Mouse (Mus musculus) liver, postnatal 0 days (tissue): ENCODE measurements at regions not wholly inside any gene's neighbourhood (a gene's known extent, or its start where the extent isn't known, plus 50 kb on each side); places are given as distances from the start of the nearest gene placed in this dataset.

Source experiments
- CTCF ChIP-seq: sonication (generic); IDR thresholded peaks from 2 replicates; pipeline ENCODE4 v1.5.1; 2016; ENCODE audit warnings: antibody characterized with exemption, low read depth
- EP300 ChIP-seq: IDR thresholded peaks from 2 replicates; pipeline ENCODE4 v1.6.1; 2016; ENCODE audit warnings: antibody characterized with exemption, low read depth, mild to moderate bottlenecking

DNA sequence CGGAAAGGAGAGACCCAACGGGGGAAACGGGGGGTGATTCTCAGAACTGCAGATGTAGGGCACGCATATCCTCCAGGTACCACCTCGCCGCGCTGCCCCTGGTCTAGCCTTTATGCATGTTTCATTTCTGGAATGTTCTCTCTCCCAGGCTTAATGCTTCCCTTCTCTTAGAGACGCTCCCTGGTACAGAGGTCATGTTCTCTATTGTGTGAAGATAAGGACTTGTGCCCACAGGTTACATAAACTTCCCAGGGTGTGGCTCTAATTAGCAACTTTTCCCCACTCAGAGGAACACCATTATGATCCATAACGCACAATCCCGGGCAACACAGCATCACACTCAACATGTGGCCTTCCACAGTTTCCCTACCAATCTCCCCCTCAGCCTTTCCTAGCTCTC is 58.7 kb downstream of the Lsm3 start:
- TF ChIP-seq CTCF (no peak), EP300 (no peak)
